In genomic region chr11:107385306-107385705, GRCm38 (mm10) we compare ENCODE assay signal across 9 mouse cellular contexts.
A peak's percentile ranks its signal among the peaks of the same experiment; 100 is the strongest.
DNase-seq lines count a peak whose midpoint lies in the region; ATAC-seq lines count a peak whose summit lies in the region.
"Had no signal": no experiment of that assay in that cellular context is flagged by ENCODE, and none has a peak within 500 bp of the region (broad histone marks: within the 10 kb centered on the region; RNA-seq: fewer than 3 reads in every experiment).

No protein-coding gene starts in this region.

- H3K27me3 ChIP-seq in midbrain, embryonic 10.5 days (ENCODE audit: low read depth, poor library complexity, severe bottlenecking) = no peaks in the 10 kb centered on the region
- no peaks in the 10 kb centered on the region for H3K27me3 ChIP-seq in midbrain, embryonic 13.5 days
- H3K27me3 ChIP-seq: megakaryocyte, embryonic 14.5 days had no signal

- no peak overlapping the region for H3K4me2 ChIP-seq in midbrain, embryonic 13.5 days (replicated peaks)

- no peak overlapping the region for H3K27ac ChIP-seq in midbrain, embryonic 10.5 days (replicated peaks)
- no peak overlapping the region for H3K27ac ChIP-seq in midbrain, embryonic 13.5 days

- peak; percentile 31 for DNase-seq in cerebellum, adult 9-10 months
- no peak for DNase-seq in cerebellum, adult 18-20 months
- DNase-seq in midbrain, embryonic 10.5 days (ENCODE audit: low spot score) = peak; percentile 37
- peak; percentile 7 to 24 for DNase-seq in monocyte, adult 2 months (ENCODE audit: low read depth in 1 of 2, low spot score in 2 of 2)
- no peak for DNase-seq in layer of hippocampus, postnatal 36 days
- DNase-seq in layer of hippocampus, adult 9-10 months (ENCODE audit: low spot score) = no peak

- no peaks in the 10 kb centered on the region for H3K9me3 ChIP-seq in midbrain, embryonic 10.5 days (replicated peaks)
- H3K9me3 ChIP-seq in midbrain, embryonic 13.5 days = no peaks in the 10 kb centered on the region
- H3K9me3 ChIP-seq: megakaryocyte, embryonic 14.5 days had no signal

- H3K4me1 ChIP-seq in midbrain, embryonic 10.5 days = peaks cover 18% of the 10 kb centered on the region
- peaks cover 21% of the 10 kb centered on the region for H3K4me1 ChIP-seq in midbrain, embryonic 13.5 days (replicated peaks)

- no peak overlapping the region for H3K9ac ChIP-seq in midbrain, embryonic 13.5 days (replicated peaks)

- H3K36me3 ChIP-seq in midbrain, embryonic 10.5 days = no peaks in the 10 kb centered on the region
- H3K36me3 ChIP-seq in midbrain, embryonic 13.5 days = no peaks in the 10 kb centered on the region

- ATAC-seq in midbrain, embryonic 13.5 days = no peak
- ATAC-seq in erythroid progenitor cell, adult 5-6 weeks (replicated peaks; ENCODE audit: low FRiP score, poor library complexity, severe bottlenecking) = peak; percentile 52

- H3K4me3 ChIP-seq in midbrain, embryonic 10.5 days = no peak overlapping the region
- H3K4me3 ChIP-seq in midbrain, embryonic 13.5 days (replicated peaks) = no peak overlapping the region
- H3K4me3 ChIP-seq: megakaryocyte, embryonic 14.5 days had no signal

- WGBS in midbrain, embryonic 10.5 days = 68% methylated on average over 4 of the region's 4 CpGs
- WGBS in midbrain, embryonic 13.5 days = 64% methylated on average over 4 of the region's 4 CpGs

Comparison
In these comparisons a context has a peak if more than half of its experiments do, and no peak if none do; other contexts are left out.
1. DNase-seq: peak in cerebellum, adult 9-10 months (single experiment), midbrain, embryonic 10.5 days (single experiment) and monocyte, adult 2 months (2 of 2); none in cerebellum, adult 18-20 months (0 of 2), layer of hippocampus, postnatal 36 days (0 of 2) and layer of hippocampus, adult 9-10 months (single experiment).